9 mouse cellular contexts compared by ENCODE assay signal in genomic region chr13:98332106-98332505, GRCm38 (mm10). TPM values are rescaled to one million over a fixed set of nuclear protein-coding genes. Genes with fewer than 3 reads are reported as not detected.
DNase-seq lines count a peak whose midpoint lies in the region; ATAC-seq and TF ChIP-seq lines count a peak whose summit lies in the region.
"Had no signal": no experiment of that assay in that cellular context is flagged by ENCODE, and none has a peak within 500 bp of the region (broad histone marks: within the 10 kb centered on the region; RNA-seq: fewer than 3 reads in every experiment).

No protein-coding gene starts in this region.

- DNase-seq in liver, adult 2 months (ENCODE audit: extremely low read depth, low read depth, low spot score): no peak
- no peak for DNase-seq in liver, embryonic 11.5 days (ENCODE audit: low spot score)
- DNase-seq in ZHBTc4 (ENCODE audit: low read depth, low spot score): peak; percentile 31
- peak; percentile 45 for DNase-seq in naive thymus-derived CD4-positive, alpha-beta T cell, adult 2 months (ENCODE audit: low read depth)
- DNase-seq in cerebellum, adult 9-11 months: no peak

- no peaks in the 10 kb centered on the region for H3K36me3 ChIP-seq in liver, adult 2 months (ENCODE audit: control insufficient read depth, insufficient read depth, low read length)
- no peaks in the 10 kb centered on the region for H3K36me3 ChIP-seq in liver, embryonic 11.5 days (ENCODE audit: control insufficient read depth, insufficient read depth, low read length)
- H3K36me3 ChIP-seq in intestine, embryonic 15.5 days: no peaks in the 10 kb centered on the region
- H3K36me3 ChIP-seq: neural tube, embryonic 13.5 days had no signal

- H3K4me3 ChIP-seq in liver, adult 2 months (ENCODE audit: insufficient read depth, low read depth, low read length): no peak overlapping the region
- no peak overlapping the region for H3K4me3 ChIP-seq in liver, embryonic 11.5 days (ENCODE audit: low read depth, low read length)
- H3K4me3 ChIP-seq in intestine, embryonic 15.5 days (replicated peaks): no peak overlapping the region
- H3K4me3 ChIP-seq: neural tube, embryonic 13.5 days had no signal

- no peaks in the 10 kb centered on the region for H3K9me3 ChIP-seq in liver, embryonic 11.5 days (ENCODE audit: control insufficient read depth, low read length)
- H3K9me3 ChIP-seq in intestine, embryonic 15.5 days: no peaks in the 10 kb centered on the region
- H3K9me3 ChIP-seq: neural tube, embryonic 13.5 days had no signal

- H3K4me1 ChIP-seq in liver, adult 2 months (ENCODE audit: control insufficient read depth, insufficient read depth, low read length): no peaks in the 10 kb centered on the region
- H3K4me1 ChIP-seq in liver, embryonic 11.5 days (replicated peaks; ENCODE audit: control insufficient read depth, insufficient read depth, low read length): no peaks in the 10 kb centered on the region
- no peaks in the 10 kb centered on the region for H3K4me1 ChIP-seq in intestine, embryonic 15.5 days (replicated peaks)
- H3K4me1 ChIP-seq: neural tube, embryonic 13.5 days had no signal

- no peak overlapping the region for H3K4me2 ChIP-seq in liver, embryonic 11.5 days
- no peak overlapping the region for H3K4me2 ChIP-seq in intestine, embryonic 15.5 days (replicated peaks)
- H3K4me2 ChIP-seq: neural tube, embryonic 13.5 days had no signal

- no peaks in the 10 kb centered on the region for H3K79me2 ChIP-seq in liver, adult 2 months (ENCODE audit: control insufficient read depth, insufficient read depth, low read length)

- no peaks in the 10 kb centered on the region for H3K27me3 ChIP-seq in liver, adult 2 months (ENCODE audit: control insufficient read depth, insufficient read depth, low read length)
- H3K27me3 ChIP-seq in liver, embryonic 11.5 days (replicated peaks; ENCODE audit: control insufficient read depth, insufficient read depth, low read length): no peaks in the 10 kb centered on the region
- H3K27me3 ChIP-seq in intestine, embryonic 15.5 days (replicated peaks): no peaks in the 10 kb centered on the region
- H3K27me3 ChIP-seq: neural tube, embryonic 13.5 days had no signal

- peak; percentile 19; the same call in 1 of the 2 replicates for TF ChIP-seq CTCF in liver, adult 2 months (IDR thresholded peaks at IDR 0.05; ENCODE audit: low read depth, low read length)

- WGBS in liver, adult 2 months: 35% methylated on average over 2 of the region's 2 CpGs
- 56% methylated on average over 2 of the region's 2 CpGs for WGBS in liver, embryonic 11.5 days
- WGBS in intestine, embryonic 15.5 days: 52% methylated on average over 2 of the region's 2 CpGs

- ATAC-seq in liver, embryonic 11.5 days (replicated peaks; ENCODE audit: low FRiP score): no peak
- peak; percentile 64 for ATAC-seq in inflammation-experienced regulatory T-cells, adult 6 months
- no peak for ATAC-seq in intestine, embryonic 15.5 days

- H3K9ac ChIP-seq in liver, adult 2 months (ENCODE audit: low read depth, low read length): no peak overlapping the region
- H3K9ac ChIP-seq in liver, embryonic 11.5 days (ENCODE audit: low read depth, low read length): no peak overlapping the region
- H3K9ac ChIP-seq in intestine, embryonic 15.5 days: no peak overlapping the region
- H3K9ac ChIP-seq: neural tube, embryonic 13.5 days had no signal

- H3K27ac ChIP-seq in liver, adult 2 months (replicated peaks; ENCODE audit: insufficient read depth, low read depth, low read length): no peak overlapping the region
- no peak overlapping the region for H3K27ac ChIP-seq in liver, embryonic 11.5 days (ENCODE audit: low read depth, low read length)
- no peak overlapping the region for H3K27ac ChIP-seq in intestine, embryonic 15.5 days
- H3K27ac ChIP-seq: neural tube, embryonic 13.5 days had no signal

- TF ChIP-seq POLR2A in liver, adult 2 months (IDR thresholded peaks at IDR 0.05; ENCODE audit: extremely low read depth, insufficient read depth, low read length): no peak

RNA-seq across cellular contexts. Expression of gene Btf3, which starts 15.3 kb away (rescaled TPM):
- total RNA-seq in liver, adult 2 months (2014; rRNA removed): 233 and 247 TPM in 2 replicates
- polyA plus RNA-seq in liver, adult 2 months (2012; rRNA removed): 67.6 and 73.3 TPM in 2 replicates
- polyA plus RNA-seq in liver, embryonic 11.5 days (2014; fragmentation: Nextera tagmentation; extraction: Ambion mirVana): 879 and 893 TPM in 2 replicates
- polyA plus RNA-seq in inflammation-experienced regulatory T-cells, adult 6 months (2017; shearing (Covaris generic)): 100 to 1,000 TPM; 694 to 907 (median 874) TPM
- 620 and 754 TPM in 2 replicates for polyA plus RNA-seq in intestine, embryonic 15.5 days (2015; fragmentation: Nextera tagmentation; extraction: Ambion mirVana)

RNA-seq across cellular contexts. Expression of gene Foxd1, which starts 21.9 kb away (rescaled TPM):
- total RNA-seq in liver, adult 2 months (2014; rRNA removed): not detected in 2 replicates
- not detected in 2 replicates for polyA plus RNA-seq in liver, adult 2 months (2012; rRNA removed)
- polyA plus RNA-seq in liver, embryonic 11.5 days (2014; fragmentation: Nextera tagmentation; extraction: Ambion mirVana): 0.05 TPM in 1 of 2 replicates, not detected in the other
- not detected for polyA plus RNA-seq in inflammation-experienced regulatory T-cells, adult 6 months (2017; shearing (Covaris generic))
- polyA plus RNA-seq in intestine, embryonic 15.5 days (2015; fragmentation: Nextera tagmentation; extraction: Ambion mirVana): 0.03 TPM in 1 of 2 replicates, not detected in the other

RNA-seq across cellular contexts. Expression of gene Gm21976, which starts 52.4 kb away (rescaled TPM):
- not detected in 2 replicates for total RNA-seq in liver, adult 2 months (2014; rRNA removed)
- not detected in 2 replicates for polyA plus RNA-seq in liver, adult 2 months (2012; rRNA removed)
- polyA plus RNA-seq in liver, embryonic 11.5 days (2014; fragmentation: Nextera tagmentation; extraction: Ambion mirVana): not detected in 2 replicates
- not detected for polyA plus RNA-seq in inflammation-experienced regulatory T-cells, adult 6 months (2017; shearing (Covaris generic))
- polyA plus RNA-seq in intestine, embryonic 15.5 days (2015; fragmentation: Nextera tagmentation; extraction: Ambion mirVana): not detected in 2 replicates
- total RNA-seq: layer of hippocampus, adult 18-20 months had no signal
- polyA plus RNA-seq: neural tube, embryonic 13.5 days had no signal

Comparison
In these comparisons a context has a peak if more than half of its experiments do, and no peak if none do; other contexts are left out.
1. DNase-seq: peak in ZHBTc4 (single experiment) and naive thymus-derived CD4-positive, alpha-beta T cell, adult 2 months (single experiment); none in liver, adult 2 months (single experiment), liver, embryonic 11.5 days (single experiment) and cerebellum, adult 9-11 months (single experiment).